Mouse (Mus musculus) heart, embryonic 13.5 days (tissue): Measurements from ENCODE around the gene Pgrmc2. TPM values are rescaled to one million over a fixed set of nuclear protein-coding genes. Genes with fewer than 3 reads are reported as not detected.

Experiments used
- ATAC-seq: fragments of 200-750 bp; cut with Nextera tagmentation; 2 replicates; pipeline ENCODE4 v1.8.0; 2017; ENCODE audit warnings: moderate TSS enrichment; ENCODE audit not compliant: insufficient number of reproducible peaks, low FRiP score, low TSS enrichment; ENCODE audit errors: extremely low read depth
- H3K27ac ChIP-seq: fragments of 300-500 bp; sonication (generic); replicated peaks from 2 replicates; pipeline ENCODE4 v1.5.1; 2015; ENCODE audit warnings: moderate library complexity, mild to moderate bottlenecking, inconsistent platforms
- H3K27me3 ChIP-seq: fragments of 300-500 bp; sonication (generic); replicated peaks from 2 replicates; pipeline ENCODE4 v1.6.1; 2015; ENCODE audit warnings: mild to moderate bottlenecking, inconsistent platforms
- H3K36me3 ChIP-seq: fragments of 300-500 bp; sonication (generic); 2 replicates; pipeline ENCODE4 v1.6.1; 2015; ENCODE audit warnings: mild to moderate bottlenecking, inconsistent platforms
- H3K4me1 ChIP-seq: fragments of 300-500 bp; sonication (generic); 2 replicates; pipeline ENCODE4 v1.6.1; 2015; ENCODE audit warnings: inconsistent platforms
- H3K4me2 ChIP-seq: fragments of 300-500 bp; sonication (generic); 2 replicates; pipeline ENCODE4 v1.6.1; 2015; ENCODE audit warnings: inconsistent platforms, mild to moderate bottlenecking, moderate library complexity
- H3K4me3 ChIP-seq: fragments of 300-500 bp; sonication (generic); 2 replicates; pipeline ENCODE4 v1.5.1; 2015; ENCODE audit warnings: moderate library complexity, mild to moderate bottlenecking, inconsistent platforms
- H3K9ac ChIP-seq: fragments of 300-500 bp; sonication (generic); 2 replicates; pipeline ENCODE4 v1.6.1; 2015; ENCODE audit warnings: inconsistent platforms, mild to moderate bottlenecking, moderate library complexity
- H3K9me3 ChIP-seq: fragments of 300-500 bp; sonication (generic); 2 replicates; pipeline ENCODE4 v1.6.1; 2016; ENCODE audit warnings: inconsistent platforms
- WGBS: fragments of 180-500 bp; shearing (Covaris S2); methylation state at CpG from one replicate; pipeline ENCODE4 v1.1.7; 2015; ENCODE audit warnings: mixed read lengths; 5-methylcytosine and 5-hydroxymethylcytosine counted together
- polyA plus RNA-seq: library from polyadenylated mRNA; unstranded; fragments of >200 nt; fragmentation: Nextera tagmentation; extraction: Ambion mirVana; gene quantifications from 2 replicates; pipeline ENCODE4 v1.2.1, GENCODE M21; 2015

Gene Pgrmc2
- polyA plus RNA-seq, 1 experiment from 2014 or later = 43.0 TPM

DNA sequence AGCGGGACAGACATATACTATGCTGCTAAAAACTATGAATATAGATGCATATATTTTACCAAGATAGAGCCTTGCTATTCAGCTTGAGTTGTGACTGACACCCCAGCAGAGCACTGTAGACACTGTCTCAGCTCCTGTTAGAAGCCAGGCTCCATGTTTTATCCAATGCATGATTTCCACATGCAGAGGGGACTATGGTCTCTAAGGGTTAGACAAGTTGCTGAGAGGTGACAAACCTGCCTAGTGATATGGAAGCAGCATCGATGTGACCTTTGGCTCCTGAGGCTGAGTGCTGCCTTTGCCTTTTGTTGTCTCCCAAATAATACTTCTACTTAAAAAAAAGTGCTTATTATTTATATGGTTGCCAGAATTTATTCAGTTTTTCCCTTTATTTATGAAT, 10.4 kb upstream of the Pgrmc2 start:
- no peaks in the 10 kb centered on the region for H3K9me3 ChIP-seq
- no peak overlapping the region for H3K4me2 ChIP-seq
- H3K27ac ChIP-seq = no peak overlapping the region
- no peaks in the 10 kb centered on the region for H3K36me3 ChIP-seq
- H3K27me3 ChIP-seq = no peaks in the 10 kb centered on the region
- ATAC-seq = no peak
- no peak overlapping the region for H3K4me3 ChIP-seq
- peaks cover 5% of the 10 kb centered on the region for H3K4me1 ChIP-seq
- WGBS = 69% methylated on average over 2 of the region's 2 CpGs
- no peak overlapping the region for H3K9ac ChIP-seq

DNA sequence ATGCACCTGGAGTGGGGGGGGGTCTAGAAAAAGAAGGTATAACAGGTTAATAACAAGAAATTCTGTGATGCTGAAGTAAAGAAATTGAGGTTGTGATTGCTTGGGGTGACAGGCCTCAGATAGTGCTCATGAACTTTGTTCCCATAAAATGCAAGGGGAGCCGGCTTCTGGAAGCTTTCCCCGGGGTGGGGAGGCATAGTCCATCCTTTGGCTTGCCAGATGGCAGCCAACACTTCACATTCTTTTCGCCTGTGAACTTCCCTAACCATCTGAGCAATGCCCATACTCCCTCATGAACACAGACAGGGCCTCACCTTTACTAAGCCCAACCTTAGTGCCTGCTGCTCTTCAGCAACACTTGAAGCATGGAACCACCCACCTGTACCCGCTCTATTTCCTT, 9.5 kb upstream of the Pgrmc2 start:
- no peaks in the 10 kb centered on the region for H3K9me3 ChIP-seq
- no peak overlapping the region for H3K4me3 ChIP-seq
- no peak overlapping the region for H3K4me2 ChIP-seq
- H3K9ac ChIP-seq = no peak overlapping the region
- no peak overlapping the region for H3K27ac ChIP-seq
- no peaks in the 10 kb centered on the region for H3K36me3 ChIP-seq
- WGBS = 69% methylated on average over 4 of the region's 4 CpGs
- no peak for ATAC-seq
- no peaks in the 10 kb centered on the region for H3K27me3 ChIP-seq
- peaks cover 5% of the 10 kb centered on the region for H3K4me1 ChIP-seq

DNA sequence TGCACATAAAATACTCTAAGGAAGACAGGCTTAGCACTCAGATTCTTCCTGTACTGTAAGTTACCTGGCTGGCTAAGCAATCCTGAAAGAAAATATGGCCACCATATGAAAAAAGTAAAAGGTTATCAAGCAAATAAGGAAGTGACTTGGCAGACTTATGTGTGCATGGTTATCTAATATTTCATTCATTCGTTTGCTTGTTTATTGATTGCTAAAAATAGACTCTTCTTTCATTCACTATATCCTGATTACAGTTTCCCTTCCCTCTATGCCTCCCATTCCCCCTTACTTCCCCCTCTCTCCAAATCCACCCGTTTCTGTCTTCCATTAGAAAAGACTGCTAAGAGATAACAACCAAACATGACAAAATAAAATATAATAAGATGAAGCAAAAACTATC, 8.0 kb upstream of the Pgrmc2 start:
- H3K4me2 ChIP-seq = no peak overlapping the region
- no peaks in the 10 kb centered on the region for H3K36me3 ChIP-seq
- no peak overlapping the region for H3K4me3 ChIP-seq
- no peak overlapping the region for H3K27ac ChIP-seq
- no peaks in the 10 kb centered on the region for H3K9me3 ChIP-seq
- no peak for ATAC-seq
- H3K27me3 ChIP-seq = no peaks in the 10 kb centered on the region
- H3K9ac ChIP-seq = no peak overlapping the region
- no peaks in the 10 kb centered on the region for H3K4me1 ChIP-seq
- 65% methylated on average over 2 of the region's 2 CpGs for WGBS

DNA sequence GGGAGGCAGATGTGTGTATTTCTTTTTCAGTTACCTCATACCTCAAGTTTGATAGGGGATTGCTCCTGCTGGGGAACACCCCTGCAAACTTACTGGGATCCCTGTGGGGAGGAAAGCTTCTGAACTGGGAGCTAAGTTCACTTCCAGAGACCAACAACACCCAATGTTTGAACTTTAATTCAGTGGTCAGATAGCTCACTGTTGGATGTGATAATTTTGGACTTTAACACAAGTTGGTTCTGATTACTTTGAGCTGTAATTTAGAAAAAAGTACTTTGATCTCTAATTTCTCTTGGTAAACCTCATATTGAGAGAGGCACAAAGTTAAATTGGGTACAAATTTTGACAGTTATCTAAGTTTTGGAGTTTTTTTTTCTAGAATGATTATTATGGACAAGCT, 4.2 kb upstream of the Pgrmc2 start:
- Histone ChIP-seq H3K9me3 (no peaks in the 10 kb centered on the region), H3K36me3 (no peaks in the 10 kb centered on the region), H3K4me3 (no peak overlapping the region), H3K9ac (no peak overlapping the region), H3K4me1 (peaks cover 11% of the 10 kb centered on the region), H3K27me3 (no peaks in the 10 kb centered on the region), H3K27ac (no peak overlapping the region), H3K4me2 (no peak overlapping the region)
- no peak for ATAC-seq

DNA sequence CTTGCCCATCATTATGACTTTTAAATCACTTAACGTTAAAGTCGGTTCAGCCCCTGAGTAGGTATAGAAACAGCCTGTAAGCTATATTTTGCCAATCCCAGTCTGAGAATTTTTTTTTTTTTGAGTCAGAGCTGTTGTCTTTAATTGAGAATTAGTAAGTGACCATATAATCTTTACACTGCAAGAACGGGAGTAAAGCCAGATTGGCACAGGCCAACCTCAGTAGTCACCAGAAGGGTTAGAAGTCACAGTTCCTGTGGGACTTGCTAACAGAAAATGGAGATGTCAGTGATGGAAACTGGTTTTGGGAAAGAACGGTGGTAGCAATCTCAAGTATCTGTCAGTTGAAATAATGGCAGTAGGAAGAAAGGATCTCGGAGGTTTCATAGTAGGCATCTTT, 1.6 kb upstream of the Pgrmc2 start:
- Histone ChIP-seq H3K36me3 (no peaks in the 10 kb centered on the region), H3K4me2 (peak overlapping the region; percentile 85), H3K4me3 (peak overlapping the region; percentile 97; the same call in 1 of the 2 replicates), H3K27ac (no peak overlapping the region), H3K9me3 (no peaks in the 10 kb centered on the region), H3K4me1 (peaks cover 30% of the 10 kb centered on the region), H3K9ac (no peak overlapping the region), H3K27me3 (no peaks in the 10 kb centered on the region)
- WGBS = 79% methylated on average over 5 of the region's 5 CpGs
- no peak for ATAC-seq

DNA sequence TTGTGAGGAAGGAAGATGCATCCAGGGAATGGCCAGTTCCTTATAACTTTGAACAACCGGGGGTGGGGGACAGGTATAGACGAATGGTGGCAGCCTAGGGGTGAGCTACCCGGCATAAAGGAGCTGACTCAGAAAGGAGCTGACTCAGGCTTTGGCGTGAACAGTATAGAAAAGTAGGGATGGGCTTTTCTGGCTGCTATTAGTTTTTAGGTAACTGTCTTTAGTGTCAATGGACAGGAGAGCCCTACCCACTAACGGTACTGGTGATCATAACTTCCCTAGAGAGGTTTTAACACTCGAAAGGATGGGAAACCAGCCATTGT, 905 bp upstream of the Pgrmc2 start:
- no peaks in the 10 kb centered on the region for H3K27me3 ChIP-seq
- no peak for ATAC-seq
- peak overlapping the region; percentile 95 for H3K9ac ChIP-seq
- H3K27ac ChIP-seq = peak overlapping the region; percentile 95
- peaks cover 30% of the 10 kb centered on the region for H3K4me1 ChIP-seq
- H3K4me3 ChIP-seq = peak overlapping the region; percentile 97
- no peaks in the 10 kb centered on the region for H3K36me3 ChIP-seq
- H3K9me3 ChIP-seq = no peaks in the 10 kb centered on the region
- peak overlapping the region; percentile 85 for H3K4me2 ChIP-seq
- 3% methylated on average over 6 of the region's 6 CpGs for WGBS

DNA sequence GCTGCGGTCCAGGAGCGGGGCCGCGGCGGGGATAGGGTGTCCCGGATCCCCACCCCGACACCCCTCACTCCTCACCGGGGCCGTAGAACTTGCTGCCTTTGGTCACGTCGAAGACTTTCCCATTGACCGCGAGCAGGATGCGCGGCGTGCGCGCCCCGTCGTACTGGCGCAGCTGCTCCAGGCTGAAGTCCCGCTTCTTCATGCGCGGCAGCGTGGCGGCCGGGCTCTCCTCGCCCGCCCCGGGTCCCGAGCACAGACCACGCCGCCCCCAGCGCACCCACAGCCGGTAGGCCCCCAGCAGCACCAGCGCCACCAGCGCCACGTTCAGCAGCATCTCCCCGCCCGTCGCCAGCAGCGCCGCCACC, 344 bp downstream of the Pgrmc2 start:
- Histone ChIP-seq H3K4me2 (peak overlapping the region; percentile 94), H3K4me3 (peak overlapping the region; percentile 97), H3K9me3 (no peaks in the 10 kb centered on the region), H3K27me3 (no peaks in the 10 kb centered on the region), H3K4me1 (peaks cover 32% of the 10 kb centered on the region), H3K27ac (peak overlapping the region; percentile 90), H3K9ac (peak overlapping the region; percentile 97), H3K36me3 (no peaks in the 10 kb centered on the region)
- under 1% methylated on average over 41 of the region's 43 CpGs for WGBS
- ATAC-seq = peak; percentile 0; the same call in 1 of the 2 replicates

DNA sequence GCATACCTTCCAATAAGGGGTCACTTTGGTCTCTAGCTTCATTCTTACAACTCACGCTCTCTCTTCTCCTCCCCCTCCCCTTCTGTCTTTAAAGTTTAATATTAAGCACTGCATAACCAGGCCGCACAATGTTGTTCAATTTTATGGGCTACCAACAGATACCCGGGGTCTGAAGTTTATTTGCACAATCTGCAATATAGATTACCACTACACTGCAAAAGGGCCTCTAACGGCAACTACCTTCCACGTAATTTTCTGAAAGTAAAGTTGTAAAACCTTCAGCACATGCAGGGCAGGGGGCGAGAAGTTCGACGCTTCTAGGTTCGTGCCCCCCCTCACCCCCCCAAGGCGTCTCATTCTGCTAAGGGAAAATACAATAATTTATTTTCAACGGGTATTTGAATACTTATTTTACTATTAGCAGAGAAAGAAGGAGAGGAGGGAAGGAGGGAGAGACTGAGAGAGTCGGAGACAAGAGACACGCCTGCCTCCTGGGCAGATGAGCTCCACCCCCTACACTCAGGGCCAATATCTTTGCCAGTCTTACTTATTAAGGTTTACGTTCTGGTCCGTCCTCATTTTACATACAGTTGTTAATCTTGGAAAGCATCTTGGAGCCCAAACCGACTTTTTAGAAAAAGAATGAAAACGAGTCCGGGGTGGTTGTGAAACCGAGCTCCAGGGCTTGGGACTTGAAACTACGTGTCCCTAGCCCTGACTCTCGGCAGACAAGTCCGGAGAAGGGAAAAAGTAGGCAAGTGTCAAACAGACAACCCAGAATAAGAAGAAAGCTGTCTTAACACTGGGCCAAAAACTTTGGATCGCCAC, 1.2 kb downstream of the Pgrmc2 start:
- no peak for ATAC-seq
- Histone ChIP-seq H3K9ac (peak overlapping the region; percentile 97), H3K9me3 (no peaks in the 10 kb centered on the region), H3K27me3 (no peaks in the 10 kb centered on the region), H3K4me3 (peak overlapping the region; percentile 97), H3K27ac (peak overlapping the region; percentile 90), H3K36me3 (no peaks in the 10 kb centered on the region), H3K4me1 (peaks cover 35% of the 10 kb centered on the region), H3K4me2 (peak overlapping the region; percentile 94)
- WGBS = 4% methylated on average over 23 of the region's 23 CpGs

DNA sequence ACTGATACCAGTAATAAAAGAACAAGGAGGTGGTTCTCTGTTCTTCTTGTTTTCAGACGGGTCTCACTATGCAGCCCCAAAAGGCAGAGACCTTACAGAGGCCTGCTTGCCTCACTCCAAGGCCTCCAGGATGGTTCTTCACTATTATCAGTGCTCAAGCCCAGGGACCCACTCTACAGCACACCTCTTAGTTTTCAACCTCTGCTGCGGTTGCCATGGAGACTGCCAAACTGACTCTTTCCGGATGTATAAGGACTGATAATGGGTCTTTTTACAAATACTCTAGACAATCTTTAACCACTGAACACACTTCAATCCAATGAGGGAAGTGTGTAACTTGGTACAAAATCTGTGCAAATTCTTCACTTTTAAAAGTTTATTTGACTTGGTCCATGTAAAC, 2.1 kb downstream of the Pgrmc2 start:
- Histone ChIP-seq H3K9ac (peak overlapping the region; percentile 55), H3K27ac (no peak overlapping the region), H3K9me3 (no peaks in the 10 kb centered on the region), H3K36me3 (no peaks in the 10 kb centered on the region), H3K27me3 (no peaks in the 10 kb centered on the region), H3K4me2 (peak overlapping the region; percentile 94), H3K4me3 (peak overlapping the region; percentile 97), H3K4me1 (peaks cover 40% of the 10 kb centered on the region)
- WGBS = 30% methylated on average over 3 of the region's 3 CpGs
- ATAC-seq = no peak

DNA sequence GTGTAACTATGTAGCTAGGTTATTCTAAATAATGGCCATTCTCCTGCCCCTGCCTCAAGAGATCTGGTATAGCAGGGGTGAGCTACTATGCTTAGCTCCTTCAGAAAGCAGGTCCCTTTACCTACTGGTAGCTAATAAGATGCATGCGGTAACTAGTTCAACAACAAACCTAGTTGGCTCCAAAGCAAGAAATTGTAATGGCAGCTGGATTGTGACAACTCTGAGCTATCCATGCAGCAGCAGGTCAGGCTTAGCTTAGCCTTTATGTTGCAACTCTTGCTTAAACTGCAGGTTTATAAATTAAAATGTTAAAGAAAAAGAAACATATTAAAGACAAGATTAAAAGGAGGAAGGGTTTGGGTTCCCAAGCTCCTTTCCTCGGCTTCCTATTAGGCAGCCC, 4.2 kb downstream of the Pgrmc2 start:
- Histone ChIP-seq H3K9me3 (no peaks in the 10 kb centered on the region), H3K4me3 (no peak overlapping the region), H3K4me1 (peaks cover 48% of the 10 kb centered on the region), H3K9ac (no peak overlapping the region), H3K36me3 (no peaks in the 10 kb centered on the region), H3K27me3 (no peaks in the 10 kb centered on the region), H3K4me2 (no peak overlapping the region), H3K27ac (no peak overlapping the region)
- WGBS = 91% methylated on average over 2 of the region's 2 CpGs
- ATAC-seq = no peak

DNA sequence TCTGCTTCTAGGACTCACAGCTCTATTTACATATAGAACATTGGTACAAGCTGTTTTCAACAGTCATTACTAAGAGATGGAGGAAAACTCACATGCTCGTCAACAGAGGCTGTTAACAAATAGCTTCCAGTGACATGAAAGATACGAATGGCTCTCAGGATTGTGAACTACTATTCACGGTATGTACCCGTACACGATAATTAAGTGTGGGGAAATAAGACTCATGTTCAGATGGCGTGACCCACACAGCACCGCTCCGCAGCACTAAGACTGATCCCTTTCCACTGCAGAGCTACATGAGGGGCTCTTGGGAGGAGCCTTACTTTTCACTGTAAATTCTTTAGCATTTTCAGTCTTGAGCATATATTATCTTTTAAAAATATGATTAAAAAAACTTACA, 7.5 kb downstream of the Pgrmc2 start:
- Histone ChIP-seq H3K9me3 (no peaks in the 10 kb centered on the region), H3K27me3 (no peaks in the 10 kb centered on the region), H3K36me3 (no peaks in the 10 kb centered on the region), H3K27ac (0 out of 2 replicates have a peak overlapping the region, but pooled peaks have one; percentile 15), H3K4me3 (no peak overlapping the region), H3K4me1 (peaks cover 43% of the 10 kb centered on the region), H3K4me2 (no peak overlapping the region), H3K9ac (no peak overlapping the region)
- no peak for ATAC-seq
- WGBS = 66% methylated on average over 8 of the region's 8 CpGs

DNA sequence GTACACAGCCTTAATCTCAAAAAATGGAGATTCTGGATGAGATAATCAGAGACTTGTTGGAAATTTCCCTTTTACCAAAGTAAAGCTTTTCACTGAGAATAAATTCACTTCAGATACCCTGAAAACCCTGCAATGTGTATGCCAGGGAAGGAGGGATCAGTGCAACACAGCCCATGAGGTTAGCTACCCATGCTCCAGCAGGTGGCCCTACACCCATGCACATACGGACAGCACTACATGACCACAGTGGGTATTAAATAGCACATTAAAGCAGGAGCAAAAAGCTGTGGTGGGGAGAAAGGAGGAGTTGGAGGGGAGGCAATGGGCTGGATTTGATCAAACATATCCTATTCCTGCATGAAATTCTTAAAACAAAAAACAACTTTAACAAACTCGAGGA, 12.3 kb downstream of the Pgrmc2 start:
- Histone ChIP-seq H3K4me2 (no peak overlapping the region), H3K27ac (no peak overlapping the region), H3K9ac (no peak overlapping the region), H3K9me3 (no peaks in the 10 kb centered on the region), H3K27me3 (no peaks in the 10 kb centered on the region), H3K36me3 (peaks cover 46% of the 10 kb centered on the region), H3K4me1 (peaks cover 25% of the 10 kb centered on the region), H3K4me3 (no peak overlapping the region)
- no peak for ATAC-seq
- WGBS = 72% methylated on average over 2 of the region's 2 CpGs
